In the genomic region with DNA sequence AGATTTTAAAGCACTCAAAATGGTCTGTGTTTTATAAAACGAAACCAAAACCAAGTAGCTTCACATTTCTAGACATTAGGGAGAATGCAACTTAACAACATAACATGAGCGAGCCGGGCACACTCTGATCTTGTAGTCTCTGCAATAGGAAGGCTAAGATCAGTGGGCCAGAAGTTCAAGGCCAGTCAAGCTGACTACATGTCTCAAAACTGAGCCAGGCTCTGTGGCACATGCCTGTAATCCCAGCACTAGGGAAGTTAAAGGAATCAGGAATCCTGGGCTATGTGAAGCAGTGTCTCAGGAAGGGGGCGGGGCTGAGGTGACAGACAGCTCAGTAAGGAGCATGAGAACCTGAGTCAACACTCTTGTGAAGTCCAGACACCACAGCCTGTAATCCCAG, we compare ENCODE assay signal across 9 mouse cellular contexts. TPM values are rescaled to one million over a fixed set of nuclear protein-coding genes. Genes with fewer than 3 reads are reported as not detected.
A peak's percentile ranks its signal among the peaks of the same experiment; 100 is the strongest.
DNase-seq lines count a peak whose midpoint lies in the region; ATAC-seq and TF ChIP-seq lines count a peak whose summit lies in the region.
"Had no signal": no experiment of that assay in that cellular context is flagged by ENCODE, and none has a peak within 500 bp of the region (broad histone marks: within the 10 kb centered on the region; RNA-seq: fewer than 3 reads in every experiment).

No protein-coding gene starts in this region.

- no peaks in the 10 kb centered on the region for H3K27me3 ChIP-seq in kidney, embryonic 16.5 days (ENCODE audit: insufficient read depth, low read length)
- no peaks in the 10 kb centered on the region for H3K27me3 ChIP-seq in cerebellum, adult 2 months (ENCODE audit: control insufficient read depth, insufficient read depth, low read length)
- no peaks in the 10 kb centered on the region for H3K27me3 ChIP-seq in heart, embryonic 11.5 days (ENCODE audit: control insufficient read depth, insufficient read depth, low read length)
- H3K27me3 ChIP-seq: limb, embryonic 12.5 days had no signal

- no peak for TF ChIP-seq POLR2A in cerebellum, adult 2 months (IDR thresholded peaks at IDR 0.05; ENCODE audit: borderline replicate concordance, insufficient read depth, low read length)

- H3K4me2 ChIP-seq in kidney, embryonic 16.5 days (replicated peaks; ENCODE audit: low read depth, low read length), result 0 out of 2 replicates have a peak overlapping the region, but pooled peaks have one; percentile 8
- H3K4me2 ChIP-seq in heart, embryonic 11.5 days, result no peak overlapping the region
- H3K4me2 ChIP-seq: limb, embryonic 12.5 days had no signal

- no peak overlapping the region for H3K4me3 ChIP-seq in kidney, embryonic 16.5 days (ENCODE audit: low read length)
- no peak overlapping the region for H3K4me3 ChIP-seq in cerebellum, adult 2 months (replicated peaks; ENCODE audit: insufficient read depth, low read depth, low read length)
- H3K4me3 ChIP-seq in heart, embryonic 11.5 days (ENCODE audit: low read depth, low read length), result no peak overlapping the region
- H3K4me3 ChIP-seq: limb, embryonic 12.5 days had no signal

- WGBS in kidney, embryonic 16.5 days, result 78% methylated on average over 4 of the region's 4 CpGs
- WGBS in cerebellum, adult 2 months, result 83% methylated on average over 4 of the region's 4 CpGs
- 73% methylated on average over 4 of the region's 4 CpGs for WGBS in heart, embryonic 11.5 days (ENCODE audit: insufficient replicate concordance)

- no peak overlapping the region for H3K9ac ChIP-seq in kidney, embryonic 16.5 days (replicated peaks; ENCODE audit: low read length)
- H3K9ac ChIP-seq in heart, embryonic 11.5 days (ENCODE audit: low read depth, low read length), result no peak overlapping the region
- H3K9ac ChIP-seq: limb, embryonic 12.5 days had no signal

- H3K36me3 ChIP-seq in kidney, embryonic 16.5 days (ENCODE audit: insufficient read depth, low read length), result no peaks in the 10 kb centered on the region
- no peaks in the 10 kb centered on the region for H3K36me3 ChIP-seq in heart, embryonic 11.5 days (ENCODE audit: control insufficient read depth, insufficient read depth, low read length)
- H3K36me3 ChIP-seq: limb, embryonic 12.5 days had no signal

- peak; percentile 35; the same call in 1 of the 2 replicates for ATAC-seq in kidney, embryonic 16.5 days (ENCODE audit: low FRiP score, low TSS enrichment)
- ATAC-seq in heart, embryonic 11.5 days (replicated peaks; ENCODE audit: insufficient number of reproducible peaks, low FRiP score, low TSS enrichment), result no peak

- no peak for TF ChIP-seq CTCF in cerebellum, adult 2 months (IDR thresholded peaks at IDR 0.05; ENCODE audit: borderline replicate concordance, insufficient read depth, low read depth, low read length)

- no peaks in the 10 kb centered on the region for H3K9me3 ChIP-seq in kidney, embryonic 16.5 days (ENCODE audit: low read length)
- no peaks in the 10 kb centered on the region for H3K9me3 ChIP-seq in heart, embryonic 11.5 days (replicated peaks; ENCODE audit: control insufficient read depth, low read length)
- H3K9me3 ChIP-seq: limb, embryonic 12.5 days had no signal

- 0 out of 2 replicates have a peak, but pooled peaks cover 4% of the 10 kb centered on the region for H3K4me1 ChIP-seq in kidney, embryonic 16.5 days (ENCODE audit: insufficient read depth, low read length)
- no peaks in the 10 kb centered on the region for H3K4me1 ChIP-seq in cerebellum, adult 2 months (ENCODE audit: control insufficient read depth, insufficient read depth, low read length)
- H3K4me1 ChIP-seq in heart, embryonic 11.5 days (ENCODE audit: control insufficient read depth, insufficient read depth, low read length), result no peaks in the 10 kb centered on the region

- no peak for DNase-seq in kidney, postnatal 14 days
- DNase-seq in 416B (ENCODE audit: low read depth), result peak; percentile 67
- DNase-seq in adrenal gland, adult (ENCODE audit: inconsistent age in 2 of 2, low spot score in 1 of 2), result peak; percentile 67 to 81
- peak; percentile 21 for DNase-seq in lung, postnatal 36 days
- DNase-seq in cerebellum, adult 8-10 months, result no peak
- no peak for DNase-seq in cerebellum, adult 2 months

- H3K27ac ChIP-seq in kidney, embryonic 16.5 days (ENCODE audit: low read length), result no peak overlapping the region
- no peak overlapping the region for H3K27ac ChIP-seq in cerebellum, adult 2 months (ENCODE audit: insufficient read depth, low read length)
- no peak overlapping the region for H3K27ac ChIP-seq in heart, embryonic 11.5 days (ENCODE audit: low read depth, low read length)
- H3K27ac ChIP-seq: limb, embryonic 12.5 days had no signal

RNA-seq across cellular contexts. Expression of a gene that starts 35.8 kb away (rescaled TPM):
- 59.0 and 60.1 TPM in 2 replicates for polyA plus RNA-seq in kidney, embryonic 16.5 days (2015; fragmentation: Nextera tagmentation; extraction: Ambion mirVana)
- polyA plus RNA-seq in cerebellum, adult 2 months (2012; rRNA removed), result 26.9 and 27.5 TPM in 2 replicates
- polyA plus RNA-seq in heart, embryonic 11.5 days (2014; fragmentation: Nextera tagmentation; extraction: Ambion mirVana), result 37.8 and 39.2 TPM in 2 replicates

Comparison
In these comparisons a context has a peak if more than half of its experiments do, and no peak if none do; other contexts are left out.
1. DNase-seq: peak in 416B (single experiment), adrenal gland, adult (2 of 2) and lung, postnatal 36 days (single experiment); none in kidney, postnatal 14 days (single experiment), cerebellum, adult 8-10 months (single experiment) and cerebellum, adult 2 months (0 of 2).